Mouse (Mus musculus) CH12.LX (cell line): ENCODE measurements at regions not wholly inside any gene's neighbourhood (a gene's known extent, or its start where the extent isn't known, plus 50 kb on each side); places are given as distances from the start of the nearest gene placed in this dataset.

Source experiments
- DNase-seq: peaks from one replicate; pipeline ENCODE4 v3.0.0-alpha.2; 2013; ENCODE audit errors: extremely low read depth
- H3K27ac ChIP-seq: 2 replicates; pipeline ENCODE4 v1.5.1; 2012; ENCODE audit warnings: low read depth, mild to moderate bottlenecking, control low read depth, moderate library complexity; ENCODE audit not compliant: insufficient read depth
- H3K27me3 ChIP-seq: replicated peaks from 2 replicates; pipeline ENCODE3; 2012; ENCODE audit warnings: inconsistent platforms
- H3K36me3 ChIP-seq, 2 experiments: replicated peaks in 1 of 2; 2 replicates each; pipeline versions ENCODE3 to v1.6.1; 2012; ENCODE audit warnings: inconsistent platforms in 1 of 2, low read length in 1 of 2, mild to moderate bottlenecking in 1 of 2, mixed read lengths in 1 of 2, moderate library complexity in 1 of 2; ENCODE audit not compliant: control insufficient read depth in 1 of 2, insufficient read depth in 1 of 2
- H3K4me1 ChIP-seq, 2 experiments: 2 replicates each; pipeline ENCODE4 v1.6.1; 2012; ENCODE audit warnings: inconsistent platforms in 1 of 2, moderate library complexity in 1 of 2; ENCODE audit not compliant: insufficient read depth in 2 of 2, control insufficient read depth in 1 of 2
- H3K4me2 ChIP-seq: 2 replicates; pipeline ENCODE4 v1.6.1; 2012; ENCODE audit warnings: low read depth, mild to moderate bottlenecking, control low read depth; ENCODE audit not compliant: poor library complexity, insufficient read depth, severe bottlenecking
- H3K4me3 ChIP-seq, 3 experiments: fragments of 150-350 bp in 1 of 3; sonication (generic) in 1 of 3; replicated peaks in 1 of 3; 2 replicates each; pipeline versions ENCODE3 to v1.5.1; 2011 to 2012; ENCODE audit warnings: low read depth in 2 of 3, low read length in 2 of 3, mild to moderate bottlenecking in 2 of 3, moderate library complexity in 2 of 3, control low read depth in 1 of 3, improper control_type of control experiment in 1 of 3, inconsistent platforms in 1 of 3, mixed read lengths in 1 of 3; ENCODE audit not compliant: poor library complexity in 1 of 3
- H3K79me2 ChIP-seq: replicated peaks from 2 replicates; pipeline ENCODE4 v1.6.1; 2012; ENCODE audit warnings: mild to moderate bottlenecking, moderate library complexity; ENCODE audit not compliant: control insufficient read depth, poor library complexity, insufficient read depth, severe bottlenecking; ENCODE audit errors: extremely low read depth
- H3K9ac ChIP-seq: 2 replicates; pipeline ENCODE4 v1.6.1; 2012; ENCODE audit warnings: low read depth, mild to moderate bottlenecking, control low read depth, moderate library complexity; ENCODE audit not compliant: insufficient read depth
- H3K9me3 ChIP-seq: replicated peaks from 2 replicates; pipeline ENCODE3; 2012; ENCODE audit warnings: low read length, inconsistent platforms, mixed read lengths
- BHLHE40 ChIP-seq: IDR thresholded peaks from 2 replicates; pipeline ENCODE4 v1.6.1; 2011; ENCODE audit warnings: mild to moderate bottlenecking, low read depth, low read length, improper control_type of control experiment
- CHD2 ChIP-seq: IDR thresholded peaks from 2 replicates; pipeline ENCODE4 v1.6.1; 2011; ENCODE audit warnings: low read length, improper control_type of control experiment
- CTCF ChIP-seq, 2 experiments: IDR thresholded peaks in 1 of 2; conservative IDR thresholded peaks in 1 of 2; 2 replicates each; pipeline ENCODE4 v1.5.1; 2011 to 2012; ENCODE audit warnings: low read depth in 2 of 2, low read length in 2 of 2, improper control_type of control experiment in 1 of 2, inconsistent platforms in 1 of 2, mild to moderate bottlenecking in 1 of 2, moderate library complexity in 1 of 2
- ELF1 ChIP-seq: IDR thresholded peaks from 2 replicates; pipeline ENCODE4 v1.6.1; 2014; ENCODE audit warnings: low read depth, mild to moderate bottlenecking, inconsistent platforms, low read length, improper control_type of control experiment
- IRF4 ChIP-seq: IDR thresholded peaks from 2 replicates; pipeline ENCODE4 v1.6.1; 2014; ENCODE audit warnings: low read depth, mild to moderate bottlenecking, inconsistent platforms, low read length, improper control_type of control experiment
- JUN ChIP-seq: IDR thresholded peaks from 2 replicates; pipeline ENCODE4 v1.6.1; 2011; ENCODE audit warnings: low read depth, mild to moderate bottlenecking, low read length, improper control_type of control experiment, moderate library complexity; ENCODE audit not compliant: insufficient read depth
- KAT2A ChIP-seq: IDR thresholded peaks from 2 replicates; pipeline ENCODE4 v1.6.1; 2012; ENCODE audit warnings: low read length, improper control_type of control experiment, inconsistent platforms; ENCODE audit not compliant: insufficient replicate concordance
- MAFK ChIP-seq: IDR thresholded peaks from 2 replicates; pipeline ENCODE4 v1.6.1; 2011; ENCODE audit warnings: low read length, improper control_type of control experiment; ENCODE audit not compliant: insufficient replicate concordance
- MAX ChIP-seq: IDR thresholded peaks from 2 replicates; pipeline ENCODE4 v1.6.1; 2011; ENCODE audit warnings: low read length, improper control_type of control experiment
- MXI1 ChIP-seq: IDR thresholded peaks from 2 replicates; pipeline ENCODE4 v1.6.1; 2011; ENCODE audit warnings: mild to moderate bottlenecking, low read depth, low read length, improper control_type of control experiment
- MYC ChIP-seq: IDR thresholded peaks from 2 replicates; pipeline ENCODE4 v1.6.1; 2011; ENCODE audit warnings: low read depth, mild to moderate bottlenecking, improper control_type of control experiment, low read length
- NELFE ChIP-seq: IDR thresholded peaks from 2 replicates; pipeline ENCODE4 v1.6.1; 2011; ENCODE audit warnings: low read depth, low read length, improper control_type of control experiment
- NRF1 ChIP-seq: IDR thresholded peaks from 2 replicates; pipeline ENCODE4 v1.6.1; 2014; ENCODE audit warnings: low read depth, mild to moderate bottlenecking, inconsistent platforms, low read length, improper control_type of control experiment, moderate library complexity
- PAX5 ChIP-seq: IDR thresholded peaks from 2 replicates; pipeline ENCODE4 v1.6.1; 2012; ENCODE audit warnings: low read length, inconsistent platforms, mixed read lengths
- POLR2A ChIP-seq: IDR thresholded peaks from 2 replicates; pipeline ENCODE4 v1.6.1; 2011; ENCODE audit warnings: low read depth, mild to moderate bottlenecking, improper control_type of control experiment, low read length
- POLR2AphosphoS2 ChIP-seq: IDR thresholded peaks from 2 replicates; pipeline ENCODE4 v1.6.1; 2011; ENCODE audit warnings: low read depth, low read length, improper control_type of control experiment
- RAD21 ChIP-seq: IDR thresholded peaks from 2 replicates; pipeline ENCODE4 v1.6.1; 2011; ENCODE audit warnings: low read depth, mild to moderate bottlenecking, low read length, improper control_type of control experiment, moderate library complexity
- SMC3 ChIP-seq: IDR thresholded peaks from 2 replicates; pipeline ENCODE4 v1.6.1; 2011; ENCODE audit warnings: low read depth, low read length, improper control_type of control experiment
- TBP ChIP-seq: conservative IDR thresholded peaks from 2 replicates; pipeline ENCODE4 v1.6.1; 2011; ENCODE audit warnings: low read depth, low read length, improper control_type of control experiment
- TCF12 ChIP-seq: IDR thresholded peaks from 2 replicates; pipeline ENCODE4 v1.6.1; 2014; ENCODE audit warnings: low read depth, mild to moderate bottlenecking, inconsistent platforms, low read length, improper control_type of control experiment
- USF1 ChIP-seq: IDR thresholded peaks from 2 replicates; pipeline ENCODE4 v1.6.1; 2014; ENCODE audit warnings: low read depth, mild to moderate bottlenecking, inconsistent platforms, low read length, improper control_type of control experiment
- USF2 ChIP-seq: conservative IDR thresholded peaks from 2 replicates; pipeline ENCODE4 v1.6.1; 2011; ENCODE audit warnings: low read depth, low read length, improper control_type of control experiment
- ZC3H11A ChIP-seq: IDR thresholded peaks from 2 replicates; pipeline ENCODE4 v1.6.1; 2012; ENCODE audit warnings: low read depth, mild to moderate bottlenecking, inconsistent platforms, low read length, improper control_type of control experiment
- ZMIZ1 ChIP-seq: IDR thresholded peaks from 2 replicates; pipeline ENCODE4 v1.6.1; 2012; ENCODE audit warnings: low read depth, mild to moderate bottlenecking, inconsistent platforms, low read length, improper control_type of control experiment
- dilution Hi-C: fragments of 300-500 bp; cut with MboI; formaldehyde crosslinking; loops from 2 replicates; pipeline ENCODE4 v1.14.3; 2020; ENCODE audit warnings: low sequenced_read_pairs; ENCODE audit not compliant: extremely low pct_unique_long_range_greater_than_20kb, extremely low pct_ligation_motif_present
- in situ Hi-C: fragments of 300-500 bp; cut with MboI; formaldehyde crosslinking; loops from 3 replicates; pipeline ENCODE4 v1.14.3; 2019; ENCODE audit warnings: low sequenced_read_pairs, low pct_ligation_motif_present, low pct_unique_long_range_greater_than_20kb, mixed read lengths

GRCm38 (mm10) chr8:88820275-88820850 is 123.5 kb downstream of the Cyld start:
- no peaks in the 10 kb centered on the region for H3K36me3 ChIP-seq
- no peak overlapping the region for H3K4me2 ChIP-seq
- TF ChIP-seq MAX, result no peak
- no peak for TF ChIP-seq CHD2
- TF ChIP-seq KAT2A, result no peak
- no peak for TF ChIP-seq USF2
- TF ChIP-seq MAFK, result no peak
- TF ChIP-seq IRF4, result no peak
- TF ChIP-seq JUN, result no peak
- TF ChIP-seq, all 38 proteins: peak for 0
- Histone ChIP-seq H3K27me3 (peaks cover 54% of the 10 kb centered on the region), H3K4me1 (no peaks in the 10 kb centered on the region), H3K27ac (no peak overlapping the region), H3K79me2 (no peaks in the 10 kb centered on the region), H3K4me3 (no peak overlapping the region), H3K9ac (no peak overlapping the region), H3K9me3 (peaks cover 9% of the 10 kb centered on the region)
- no peak for DNase-seq
- dilution Hi-C loops, result no loop called here
- in situ Hi-C loops, result no loop called here

- dilution Hi-C loops, result no loop called here
Observed at GRCm38 (mm10) chr8:88816461-88816860, 119.6 kb downstream of the Cyld start.

More at GRCm38 (mm10) chr8:88816461-88816860, 119.6 kb downstream of the Cyld start:
- Histone ChIP-seq H3K4me2 (no peak overlapping the region), H3K27me3 (peaks cover 64% of the 10 kb centered on the region)
- TF ChIP-seq ELF1, result no peak
- TF ChIP-seq PAX5, result no peak
- no peak for TF ChIP-seq USF1
- TF ChIP-seq TBP, result no peak
- no peak for TF ChIP-seq MXI1
- TF ChIP-seq POLR2A, result no peak
- TF ChIP-seq ZC3H11A, result no peak
- no peak for TF ChIP-seq POLR2AphosphoS2
- TF ChIP-seq CTCF (conservative IDR thresholded peaks at IDR 0.05 in 1 of 2, IDR thresholded peaks at IDR 0.05 in 1 of 2; ENCODE audit: low read depth in 2 of 2, low read length in 2 of 2), result no peak
- TF ChIP-seq BHLHE40, result no peak
- no peak for TF ChIP-seq SMC3
- no peak for TF ChIP-seq CHD2
- no peak for TF ChIP-seq NELFE
- TF ChIP-seq KAT2A, result no peak
- TF ChIP-seq NRF1, result no peak
- TF ChIP-seq RAD21, result no peak
- TF ChIP-seq TCF12, result no peak
- TF ChIP-seq ZMIZ1, result no peak
- no peak for TF ChIP-seq MYC
- TF ChIP-seq, all 38 proteins: peak for 0
- Histone ChIP-seq H3K9me3 (no peaks in the 10 kb centered on the region), H3K36me3 (no peaks in the 10 kb centered on the region), H3K27ac (no peak overlapping the region), H3K9ac (no peak overlapping the region), H3K4me1 (no peaks in the 10 kb centered on the region), H3K79me2 (no peaks in the 10 kb centered on the region), H3K4me3 (no peak overlapping the region)
- in situ Hi-C loops, result no loop called here
- no peak for DNase-seq
